Mouse (Mus musculus) lung, postnatal 25 days (tissue): Measurements from ENCODE around the gene Lbp.
A peak's percentile ranks its signal among the peaks of the same experiment; 100 is the strongest.

Source experiments
- DNase-seq: peaks from one replicate; pipeline ENCODE4 v3.0.0; 2022; ENCODE audit warnings: low spot score

Lbp gene

DNA sequence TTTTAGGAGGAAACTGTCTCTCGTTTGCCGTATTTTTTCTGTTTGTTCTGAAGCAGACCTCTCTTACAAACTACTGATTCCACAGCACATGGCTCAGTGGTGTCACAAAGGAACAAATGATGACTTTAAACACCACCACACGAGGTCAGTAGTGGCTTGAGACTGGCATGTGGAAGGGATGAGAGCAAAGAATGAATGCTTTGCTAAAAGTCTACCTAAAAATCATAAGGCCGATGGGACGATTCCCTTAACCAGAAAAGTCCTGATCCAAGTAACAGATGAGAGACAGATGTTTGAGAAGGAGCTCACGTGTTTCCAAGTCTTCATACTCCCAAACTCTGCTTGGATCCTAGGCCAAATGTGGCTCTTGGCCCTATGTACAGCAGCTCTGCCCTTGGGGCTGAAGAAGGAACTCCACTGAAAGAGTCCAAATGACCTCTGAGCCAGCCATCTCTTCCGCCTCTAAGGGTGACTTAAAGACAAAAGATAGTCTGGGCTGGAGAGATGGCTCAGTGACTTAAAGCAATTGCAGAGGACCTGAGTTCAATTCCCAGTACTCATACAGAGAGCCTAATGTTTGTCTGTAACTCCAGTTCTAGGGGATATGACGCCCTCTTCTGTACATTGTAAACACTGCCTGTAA, 55.5 kb downstream of the Lbp start:
- DNase-seq, result no peak

DNA sequence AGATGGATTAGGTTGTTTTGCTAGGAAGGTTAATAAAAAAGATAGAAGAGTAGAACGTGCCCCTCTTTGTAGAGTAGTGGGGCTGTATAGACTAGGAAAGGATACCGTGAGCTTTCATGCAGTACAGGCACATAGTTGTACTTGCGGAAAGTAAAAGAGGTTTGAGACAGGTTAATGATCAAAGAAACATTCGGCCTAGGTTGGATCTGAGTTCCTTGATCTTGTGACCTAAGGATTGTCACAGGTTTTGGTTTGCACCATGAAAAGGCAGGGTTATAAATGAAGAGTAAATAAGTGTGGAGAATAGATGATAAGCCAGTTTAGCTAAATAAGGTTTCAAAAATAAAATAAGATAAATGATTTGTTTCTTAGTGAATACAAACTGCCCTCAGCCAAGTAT, 57.9 kb downstream of the Lbp start:
- DNase-seq, result no peak

DNA sequence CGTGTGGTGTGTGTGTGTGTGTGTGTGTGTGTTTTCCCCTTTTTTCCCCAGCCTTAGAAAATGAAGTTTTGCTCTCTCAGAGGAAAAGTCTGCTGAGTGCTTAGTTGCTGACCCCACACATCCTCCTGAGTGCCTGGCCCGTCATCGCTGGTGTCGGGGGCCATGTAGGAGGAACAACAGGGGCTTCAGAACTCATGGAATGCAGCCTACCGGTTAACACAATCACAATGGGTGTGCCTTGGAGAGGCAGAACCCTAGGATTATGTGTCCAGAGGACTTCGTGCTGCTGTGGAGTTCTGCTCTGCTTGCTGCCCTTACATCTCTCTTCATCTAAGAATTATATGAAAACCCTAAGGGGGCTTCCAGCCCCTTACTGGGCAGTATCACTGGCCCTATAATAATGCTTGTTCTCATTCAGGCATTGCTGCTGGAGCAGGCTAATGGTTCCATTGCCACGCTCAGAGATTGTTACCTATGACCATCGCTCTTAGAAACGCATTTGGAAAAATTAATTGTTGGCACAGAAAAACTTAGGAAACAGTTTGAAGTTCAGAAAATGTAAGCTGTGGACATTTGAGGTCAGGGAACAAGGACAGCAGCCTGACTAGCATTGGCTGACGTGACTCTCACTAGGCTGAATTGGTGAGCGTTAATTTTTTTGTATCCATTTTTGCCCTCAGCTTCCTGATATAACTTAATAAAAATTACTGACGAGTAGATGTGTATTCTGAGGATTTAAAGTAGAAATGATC, 59.0 kb downstream of the Lbp start:
- DNase-seq, result no peak

DNA sequence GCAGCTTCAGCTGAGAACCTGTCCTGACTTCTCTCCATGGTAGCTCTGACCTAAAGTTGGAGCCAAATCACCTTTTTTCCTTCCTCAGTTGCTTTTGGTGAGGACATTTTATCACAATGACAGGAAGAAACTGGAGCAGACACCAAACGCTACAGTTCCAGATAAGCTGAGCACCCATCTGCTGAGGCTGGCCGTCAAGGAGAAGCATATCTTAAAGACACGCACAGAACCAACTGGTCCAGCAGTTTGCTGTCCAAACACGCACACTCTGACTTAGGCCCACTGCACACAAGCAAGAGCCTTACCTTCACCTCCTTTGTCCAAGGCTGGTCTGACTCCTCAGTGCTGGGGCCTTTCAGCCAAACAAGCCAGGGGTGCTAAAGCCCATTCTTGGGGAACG, 61.4 kb downstream of the Lbp start:
- DNase-seq, result no peak

DNA sequence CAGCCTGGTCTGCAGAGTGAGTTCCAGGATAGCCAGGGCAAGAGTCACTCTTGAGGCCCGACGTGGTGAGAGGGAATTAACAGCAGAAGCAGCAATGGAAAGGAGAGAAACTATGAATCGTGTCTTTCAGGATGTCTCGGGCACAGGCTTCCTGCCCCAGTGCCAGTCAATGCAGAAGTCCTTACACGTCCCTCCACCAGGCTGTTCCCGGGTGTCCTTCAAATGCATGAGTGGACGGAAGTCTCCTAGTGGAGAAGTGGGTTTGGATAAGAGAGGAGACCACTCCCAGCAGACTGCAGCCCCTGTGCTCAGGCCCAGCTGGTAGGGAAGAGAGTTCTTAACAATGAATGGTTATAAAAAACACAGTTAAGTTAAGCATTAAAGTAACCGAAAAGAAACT, 62.0 kb downstream of the Lbp start:
- no peak for DNase-seq

DNA sequence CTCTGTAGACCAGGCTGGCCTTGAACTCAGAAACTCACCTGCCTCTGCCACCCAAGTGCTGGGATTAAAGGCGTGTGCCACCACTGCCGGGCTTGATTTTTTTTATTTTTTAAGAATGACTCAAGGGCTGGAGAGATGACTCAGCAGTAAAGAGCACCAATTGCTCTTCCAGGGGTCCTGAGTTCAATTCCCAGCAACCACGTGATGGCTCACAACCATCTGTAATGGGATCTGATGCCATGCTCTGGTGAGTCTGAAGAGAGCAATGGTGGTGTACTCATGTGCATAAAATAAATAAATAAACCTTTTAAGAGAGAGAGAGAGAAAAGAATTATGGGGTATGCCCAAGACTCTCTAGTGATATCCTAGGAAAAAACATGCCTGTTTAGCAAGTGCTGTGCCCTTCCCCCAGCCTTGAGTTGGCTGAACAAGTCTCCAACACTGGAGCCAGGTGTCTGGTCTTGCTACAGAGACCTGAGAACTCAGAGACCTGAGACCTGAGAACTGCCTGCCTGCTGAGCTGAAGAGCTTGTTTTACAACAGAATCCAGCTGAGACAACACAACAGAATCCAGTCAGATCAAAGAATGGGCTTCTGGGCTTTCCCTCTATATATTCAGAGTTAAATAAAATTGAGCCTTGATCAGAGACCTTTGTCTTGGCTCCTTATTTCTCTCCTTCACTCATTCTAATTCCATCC, 63.3 kb downstream of the Lbp start:
- DNase-seq, result no peak

DNA sequence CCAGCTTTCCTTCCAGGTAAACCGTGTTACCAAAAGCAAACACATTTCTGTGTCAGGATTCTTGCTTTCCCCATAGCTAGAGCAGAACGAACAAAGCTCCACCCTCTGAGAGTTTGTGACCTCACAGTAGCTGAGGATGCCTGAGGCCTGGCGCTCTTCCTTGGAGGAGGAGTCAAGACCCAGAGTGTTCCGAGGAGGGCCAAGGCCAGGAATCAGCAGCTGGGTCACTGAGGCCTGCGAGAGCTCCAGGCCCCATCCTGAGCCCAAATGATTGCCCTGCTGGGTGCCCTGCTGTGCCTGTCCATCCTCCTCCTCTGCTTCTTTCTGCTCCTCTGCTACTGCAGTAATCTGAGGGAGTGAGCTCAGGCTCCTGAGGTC, 63.9 kb downstream of the Lbp start:
- DNase-seq, result peak; percentile 35

DNA sequence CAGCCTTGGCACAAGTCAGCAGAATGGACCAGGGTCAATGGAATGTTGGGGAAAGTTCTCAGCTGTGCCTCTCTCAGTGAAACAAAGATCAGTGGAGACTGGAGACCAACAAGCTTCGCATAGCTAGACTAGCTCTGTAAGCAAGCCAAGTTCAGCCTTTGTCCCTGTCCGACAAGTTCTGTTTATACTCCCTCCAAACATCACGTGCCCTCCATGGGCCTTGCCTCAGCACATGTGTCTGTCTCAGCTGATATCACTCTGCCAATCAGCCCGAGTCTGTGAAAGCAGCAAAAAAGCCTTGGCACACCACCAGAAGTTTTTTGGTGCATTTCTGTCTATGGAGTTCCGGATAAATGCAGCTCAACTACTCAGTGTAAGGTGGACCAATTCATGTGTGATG, 66.8 kb downstream of the Lbp start:
- peak; percentile 56 for DNase-seq

DNA sequence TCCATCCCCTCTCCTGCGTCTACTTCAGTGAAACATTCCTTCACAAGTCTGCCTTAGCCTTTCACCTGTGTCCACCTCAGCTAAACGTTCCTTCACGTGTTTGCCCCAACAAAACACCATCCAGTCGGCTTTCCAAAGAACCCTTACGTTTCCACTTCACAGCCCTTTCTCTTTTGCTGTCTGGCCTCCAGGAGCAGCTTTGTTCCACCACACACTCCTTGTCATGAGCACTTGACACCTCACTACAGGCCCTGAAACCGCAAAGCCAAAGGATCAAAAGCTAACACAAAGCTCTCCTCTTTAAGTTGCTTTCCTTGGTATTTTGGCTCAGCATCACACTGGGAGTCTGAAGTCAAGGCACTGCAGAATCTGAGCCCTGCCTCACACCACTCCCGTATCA, 67.2 kb downstream of the Lbp start:
- peak; percentile 65 for DNase-seq

DNA sequence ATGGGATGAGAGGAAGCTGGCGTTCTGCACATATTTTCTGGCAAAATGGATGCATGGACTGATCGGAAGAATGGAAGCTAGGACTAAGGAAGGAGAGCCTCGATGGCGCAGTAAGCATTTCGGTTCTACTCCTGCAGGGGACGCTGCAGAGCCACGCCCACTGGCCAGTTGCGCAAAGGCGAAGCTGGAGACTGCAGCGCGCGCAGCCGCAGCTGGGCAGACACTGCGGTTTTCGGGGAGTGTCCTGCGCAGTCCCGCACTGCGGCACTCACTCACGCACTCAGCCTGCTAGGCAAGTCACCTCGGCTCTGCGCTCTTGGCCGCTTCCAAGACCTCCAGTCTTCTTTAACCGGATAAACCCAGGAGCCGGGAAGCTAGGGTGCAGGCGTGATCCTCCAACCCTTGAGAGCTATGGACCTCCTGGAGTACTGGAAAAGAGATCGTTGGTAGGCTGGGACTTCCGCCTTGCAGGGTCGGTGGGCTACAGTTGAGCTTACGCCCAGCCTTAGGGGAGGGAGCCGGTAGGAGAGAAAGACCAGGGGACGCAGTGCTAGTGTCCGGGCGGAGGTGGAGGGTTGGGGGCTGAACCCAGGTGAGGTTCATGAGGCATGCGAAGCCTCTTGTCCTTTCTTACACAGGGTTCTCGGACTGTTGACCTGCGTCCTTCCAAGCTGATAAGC, 69.3 kb downstream of the Lbp start, which contains the start of gene Snhg11:
Gene Snhg11 (plus strand): TSS at position 196 of the 680 bp plus-strand sequence.
- peak; percentile 35 for DNase-seq

DNA sequence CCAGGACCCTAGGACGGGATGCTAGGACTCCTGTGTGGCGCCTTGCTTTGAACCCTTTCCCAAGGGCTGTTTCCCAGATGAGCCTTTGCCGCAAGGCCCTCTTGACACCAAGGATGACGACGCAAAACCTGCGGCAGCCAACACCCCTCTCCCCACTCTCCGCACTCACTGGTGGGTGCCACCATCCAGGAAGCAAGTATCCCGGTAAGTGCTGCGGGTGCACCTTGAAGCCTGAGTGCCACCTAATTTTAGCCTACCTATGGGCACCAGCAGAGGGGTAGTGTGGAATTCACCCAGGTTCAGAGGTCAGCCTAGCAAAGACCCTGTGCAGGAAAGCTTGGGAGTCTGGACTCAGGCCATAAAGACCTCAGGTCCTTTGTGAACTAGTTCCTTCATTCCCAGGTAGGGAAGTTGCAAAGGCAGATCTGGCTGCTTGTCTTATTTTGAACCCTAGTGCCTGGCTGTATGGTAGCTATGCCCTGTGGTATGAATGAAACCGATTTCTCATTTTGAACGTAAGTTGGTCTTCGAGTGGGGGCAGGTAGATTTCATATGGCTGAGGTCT, 69.9 kb downstream of the Lbp start:
- no peak for DNase-seq

DNA sequence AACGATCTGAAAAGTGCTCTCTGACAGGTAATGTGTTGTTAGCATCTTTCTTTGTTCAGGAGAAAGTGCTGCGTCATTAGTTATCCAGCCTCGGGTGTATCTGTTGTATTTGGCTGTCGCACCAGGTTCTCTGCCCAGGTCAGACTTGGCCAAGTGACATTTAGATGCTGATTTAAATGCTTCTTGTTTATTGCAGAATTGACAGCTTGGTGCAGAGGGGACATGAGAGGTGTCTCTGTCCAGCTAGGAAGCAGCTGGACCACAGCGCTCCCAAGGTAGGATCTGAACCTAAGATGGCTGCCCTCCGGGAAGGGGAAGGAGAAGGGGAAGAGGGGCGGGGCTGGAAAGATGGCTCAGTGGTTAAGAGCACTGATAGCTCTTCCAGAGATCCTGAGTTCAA, 70.5 kb downstream of the Lbp start:
- DNase-seq, result no peak

DNA sequence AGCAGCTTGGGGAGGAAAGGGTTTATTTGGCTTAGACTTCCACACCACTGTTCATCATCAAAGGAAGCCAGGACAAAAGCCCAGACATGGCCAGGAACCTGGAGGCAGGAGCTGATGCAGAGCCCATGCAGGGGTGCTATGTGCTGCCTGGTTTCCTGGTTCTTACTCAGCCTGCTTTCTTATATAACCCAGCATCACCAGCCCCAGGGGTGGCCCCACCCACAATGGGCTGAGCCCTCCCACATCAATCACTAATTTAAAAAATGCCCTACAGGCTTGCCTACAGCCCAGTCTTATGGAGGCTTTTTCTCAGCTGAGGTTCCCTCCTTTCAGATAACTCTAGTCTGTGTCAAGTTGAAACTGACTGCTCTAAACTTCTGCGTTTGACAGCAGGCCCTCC, 71.5 kb downstream of the Lbp start:
- DNase-seq, result no peak

DNA sequence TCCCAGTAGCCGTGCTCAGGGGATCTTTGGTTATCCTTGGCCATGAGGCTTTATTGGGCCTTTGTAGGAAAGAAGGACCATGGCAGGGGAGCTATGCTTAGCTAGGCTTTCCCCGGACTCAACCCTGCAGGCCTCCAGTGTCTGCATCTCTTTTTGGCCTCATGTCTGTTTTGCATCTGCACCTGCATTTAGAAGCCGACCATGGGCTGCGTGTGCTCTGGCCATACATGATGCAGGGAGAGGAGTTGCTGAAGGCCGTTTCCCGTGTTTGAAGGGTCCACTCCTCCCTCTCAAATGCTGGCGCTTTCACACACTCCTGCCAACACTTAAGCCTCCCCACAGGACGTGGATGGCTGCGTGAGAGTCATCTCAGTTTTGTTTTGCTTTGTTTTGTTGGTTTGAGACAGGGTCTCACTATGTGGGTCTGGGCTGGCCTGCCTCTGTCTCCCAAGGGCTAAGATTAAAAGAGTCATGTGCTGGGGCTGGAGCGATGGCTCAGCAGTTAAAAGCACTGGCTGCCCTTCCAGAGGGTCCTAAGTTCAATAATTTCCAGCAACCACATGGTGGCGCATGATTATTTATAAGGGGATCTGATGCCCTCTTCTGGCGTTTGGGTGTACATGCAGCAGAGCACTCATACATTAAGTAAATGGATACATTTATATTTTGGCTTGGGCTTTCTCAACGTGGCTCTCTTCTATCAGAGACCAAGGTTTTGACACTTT, 73.2 kb downstream of the Lbp start:
- peak; percentile 66 for DNase-seq
